Mouse (Mus musculus) right cerebral cortex, postnatal 4 days (tissue): Measurements from ENCODE around the gene Abr.

Experiments
- DNase-seq: peaks from one replicate; pipeline ENCODE4 v3.0.0-alpha.2; 2022

Gene Abr

DNA sequence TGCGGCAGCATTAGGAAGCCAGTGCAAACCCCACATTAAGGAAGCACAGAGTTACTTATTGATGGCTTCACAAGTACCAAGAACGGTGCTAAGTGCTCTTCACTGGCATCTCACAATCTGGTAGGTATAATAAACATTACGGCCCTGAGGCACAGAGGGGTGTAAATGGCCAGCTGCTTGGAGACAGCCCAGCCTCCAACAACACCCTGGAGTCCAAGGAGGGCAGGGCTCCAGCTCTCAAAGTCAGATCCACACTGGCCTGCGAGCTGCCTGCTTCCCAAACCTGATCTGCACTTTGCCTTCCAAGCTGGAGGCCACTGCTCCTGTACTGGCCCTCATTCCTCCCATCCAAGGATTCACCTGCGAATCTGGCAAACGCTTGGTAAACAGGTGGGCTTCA is 132.7 kb downstream of the Abr start:
- DNase-seq: no peak

- DNase-seq: no peak
Measured at GRCm38 (mm10) chr11:76487024-76487423, 135.1 kb downstream of the Abr start.

GRCm38 (mm10) chr11:76484033-76484432 is 138.1 kb downstream of the Abr start:
- DNase-seq: no peak

- DNase-seq: no peak
Measured at GRCm38 (mm10) chr11:76483171-76483727, 138.9 kb downstream of the Abr start.

DNA sequence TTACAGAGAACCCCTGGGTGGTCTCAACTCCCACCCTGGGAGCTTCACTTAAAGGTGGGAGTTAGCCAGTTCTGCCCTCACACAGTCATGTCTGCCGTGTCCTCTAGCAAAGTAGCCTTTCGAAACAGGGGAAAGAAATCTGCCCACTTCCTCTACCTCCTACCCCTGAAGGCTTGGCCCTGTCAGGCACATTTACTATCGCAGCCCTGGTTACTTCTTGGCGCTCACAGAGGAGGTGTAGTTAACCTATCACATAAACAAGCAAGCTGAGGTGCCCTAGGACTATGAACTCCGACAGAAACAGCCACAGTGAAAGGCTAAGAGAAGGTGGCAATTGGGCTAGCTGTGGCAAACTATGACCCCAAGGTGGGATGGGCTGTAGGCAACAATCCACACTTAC is 139.4 kb downstream of the Abr start:
- no peak for DNase-seq

DNA sequence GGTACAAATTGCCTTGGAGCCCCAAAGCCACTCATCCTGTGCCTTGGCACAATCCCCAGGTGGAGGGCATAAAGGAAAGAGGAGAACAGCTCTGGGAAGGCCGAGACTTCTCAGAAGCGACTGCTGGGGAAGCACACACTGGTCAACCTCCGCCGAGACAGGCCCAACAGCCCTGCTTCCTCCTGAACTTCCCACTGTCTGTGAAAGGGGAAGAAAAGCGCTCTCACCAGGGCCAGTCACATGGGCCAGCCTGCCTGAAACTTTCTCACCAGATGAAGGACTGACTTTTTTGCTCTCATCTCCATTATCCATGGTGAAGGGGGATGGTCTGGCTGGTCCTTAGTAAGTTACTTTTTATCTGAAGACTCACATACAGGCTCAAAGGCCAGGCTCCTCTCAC is 139.9 kb downstream of the Abr start:
- DNase-seq: no peak

- no peak for DNase-seq
Measured at GRCm38 (mm10) chr11:76479729-76480128, 142.4 kb downstream of the Abr start.

DNA sequence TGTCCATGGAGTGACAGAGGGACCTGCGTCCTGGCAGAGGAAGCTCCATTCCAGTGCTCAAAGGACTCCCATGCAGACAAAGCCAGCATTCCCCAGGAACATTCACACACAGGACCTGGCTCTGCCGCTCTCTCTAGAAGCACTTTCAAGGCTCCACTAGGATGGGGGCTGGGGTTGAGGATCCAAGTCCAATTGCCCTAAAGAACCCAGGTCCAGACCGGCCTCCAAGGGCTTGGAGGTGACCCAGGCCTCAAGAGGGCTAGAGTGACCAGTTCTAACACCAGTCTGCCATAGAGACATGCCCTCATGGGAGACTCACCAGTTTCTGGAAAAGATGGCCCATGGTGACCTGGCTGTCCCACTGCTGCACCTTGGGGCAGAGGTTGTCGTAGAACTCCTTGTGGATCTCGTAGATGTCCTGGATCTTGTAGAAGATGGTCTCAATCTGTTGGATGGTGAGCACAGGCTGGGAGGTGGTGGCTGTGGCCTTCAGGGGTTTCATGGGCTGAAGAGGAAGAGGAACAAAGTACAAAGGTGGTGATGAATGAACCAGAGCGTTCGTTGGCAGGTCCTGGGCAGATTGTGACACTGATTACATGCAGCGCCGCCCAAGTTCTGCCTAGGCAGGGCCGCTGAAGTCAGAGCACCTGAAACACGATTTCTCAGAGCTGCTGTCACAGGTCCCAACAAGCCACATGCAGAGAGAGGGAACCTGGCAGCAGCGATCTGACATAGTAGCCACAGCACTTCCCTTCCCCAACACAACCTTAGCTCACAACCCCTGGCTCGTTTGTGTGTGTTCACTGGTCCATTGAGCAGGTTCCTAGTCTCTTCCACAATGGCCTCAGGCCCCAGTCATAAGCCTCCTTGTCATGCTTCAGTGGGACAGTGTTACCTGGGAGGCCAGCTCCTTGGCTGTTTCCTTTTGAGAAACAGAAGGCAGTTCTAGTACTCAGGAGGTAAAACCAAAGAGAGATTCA is 143.1 kb downstream of the Abr start:
- DNase-seq: no peak

- no peak for DNase-seq
Measured at GRCm38 (mm10) chr11:76477095-76477525, 145.0 kb downstream of the Abr start.

DNA sequence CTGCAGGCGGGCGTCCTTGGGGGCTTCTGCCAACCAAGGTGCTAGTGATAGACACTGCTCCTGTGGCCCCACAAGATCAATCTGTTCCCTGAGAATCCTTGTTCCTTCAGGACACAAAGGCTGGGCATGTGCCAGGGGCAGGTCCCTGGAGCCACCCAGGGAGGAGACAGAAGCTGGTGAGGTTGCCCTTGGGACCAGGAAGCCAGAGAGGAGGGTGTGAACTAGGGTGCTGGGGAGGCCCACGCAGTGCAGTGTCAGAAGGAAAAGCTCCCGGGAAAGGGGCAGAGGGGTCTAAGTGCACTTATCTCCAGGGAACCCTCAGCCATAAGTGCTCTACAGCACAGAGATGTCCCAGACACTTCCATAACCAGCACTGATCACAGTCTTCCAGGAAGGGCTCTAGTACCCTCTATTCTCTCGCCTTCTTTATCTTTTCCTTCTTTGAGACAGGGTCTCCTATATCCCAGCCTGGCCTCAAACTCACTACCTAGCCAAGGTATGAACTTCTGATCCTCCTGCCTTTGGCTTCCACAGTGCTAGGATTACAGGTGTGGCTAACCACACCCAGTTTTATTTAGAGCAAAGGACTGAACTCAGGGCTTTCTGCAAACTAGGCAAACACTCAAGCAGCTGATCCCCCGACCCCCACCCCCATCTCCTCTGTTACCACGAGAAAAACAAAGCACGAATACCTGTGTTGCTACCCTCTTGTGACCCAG is 145.6 kb downstream of the Abr start:
- no peak for DNase-seq

GRCm38 (mm10) chr11:76472617-76473016 is 149.5 kb downstream of the Abr start:
- DNase-seq: no peak

- DNase-seq: peak; percentile 62
Measured at GRCm38 (mm10) chr11:76469311-76469998, 152.7 kb downstream of the Abr start.

DNA sequence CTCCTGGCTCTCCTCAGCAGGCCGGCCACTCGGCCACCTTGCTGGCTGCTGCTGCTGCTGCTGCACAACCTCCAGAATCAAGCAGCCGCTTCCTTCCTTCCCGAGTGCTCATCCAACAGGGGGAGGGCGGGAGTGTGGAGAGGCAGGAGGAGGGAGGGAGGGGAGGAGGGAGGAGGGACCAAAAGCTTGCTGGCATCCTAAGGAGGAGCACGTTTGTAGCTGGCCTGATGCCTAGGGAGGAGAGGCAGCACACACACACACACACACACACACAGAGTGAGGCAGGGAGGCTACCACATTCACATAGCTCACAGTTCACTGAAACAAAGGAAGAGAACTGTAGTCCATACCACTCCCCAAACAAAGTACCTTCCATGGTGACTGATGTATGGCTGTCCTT is 153.8 kb downstream of the Abr start:
- peak; percentile 77 for DNase-seq

GRCm38 (mm10) chr11:76467487-76468005 is 154.6 kb downstream of the Abr start:
- no peak for DNase-seq

GRCm38 (mm10) chr11:76467073-76467472 is 155.0 kb downstream of the Abr start:
- no peak for DNase-seq

- no peak for DNase-seq
Measured at GRCm38 (mm10) chr11:76465879-76466278, 156.2 kb downstream of the Abr start.

GRCm38 (mm10) chr11:76461696-76462095 is 160.4 kb downstream of the Abr start:
- no peak for DNase-seq

DNA sequence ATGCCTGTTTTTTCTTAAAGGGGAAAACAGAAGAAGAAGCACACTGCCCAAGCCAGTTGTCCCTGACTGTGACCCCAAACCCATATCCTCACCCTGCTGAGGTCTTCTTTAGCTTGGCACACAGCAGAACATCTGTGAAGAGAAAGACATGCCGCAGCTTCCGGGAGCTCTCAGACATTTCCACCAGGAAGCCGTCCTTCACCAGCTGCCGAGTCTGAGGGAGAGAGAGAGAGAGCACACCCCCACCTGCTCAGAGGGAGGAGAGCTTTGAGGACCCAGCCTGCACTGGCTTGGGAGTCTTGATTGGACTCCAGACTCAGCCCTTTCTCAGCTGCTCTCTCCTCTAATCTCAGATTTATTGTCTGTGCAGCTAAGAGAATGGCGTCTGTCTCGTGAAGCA is 160.9 kb downstream of the Abr start:
- no peak for DNase-seq

- no peak for DNase-seq
Measured at GRCm38 (mm10) chr11:76459489-76459888, 162.6 kb downstream of the Abr start.

- DNase-seq: no peak
Measured at GRCm38 (mm10) chr11:76458730-76459129, 163.4 kb downstream of the Abr start.

- DNase-seq: no peak
Measured at GRCm38 (mm10) chr11:76456897-76457296, 165.2 kb downstream of the Abr start.

GRCm38 (mm10) chr11:76456233-76456632 is 165.9 kb downstream of the Abr start:
- peak; percentile 94 for DNase-seq

DNA sequence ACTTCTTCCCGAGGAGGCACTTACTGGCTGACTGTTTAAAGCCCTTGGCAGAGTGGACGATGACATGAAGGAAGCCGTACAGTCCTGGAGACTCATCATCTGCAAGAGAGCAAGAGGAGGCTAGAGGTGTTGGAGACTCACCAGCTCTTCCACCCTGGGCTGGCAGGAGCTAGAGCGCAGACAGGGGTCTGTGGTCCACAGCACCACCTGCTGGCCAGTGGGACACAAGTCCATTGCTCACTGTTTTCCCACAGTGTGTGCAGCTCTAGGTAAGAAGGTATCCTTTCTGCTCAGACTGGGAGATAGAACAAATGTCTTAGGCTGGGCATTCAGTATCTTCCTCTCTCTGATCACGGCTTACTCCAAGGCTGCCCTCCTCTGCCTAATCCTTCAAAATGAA is 167.6 kb downstream of the Abr start:
- peak; percentile 79 for DNase-seq
